Mouse (Mus musculus): ENCODE measurements around the gene Alb.

- TF ChIP-seq CTCF (IDR thresholded peaks at IDR 0.05; ENCODE audit: low read depth) (no peak), EP300 (IDR thresholded peaks at IDR 0.05; ENCODE audit: low read depth) (peak; percentile 66)
These were observed 27.6 kb downstream of the Alb start for GRCm38 (mm10) chr5:90488323-90488722.

All from liver, postnatal 0 days (tissue).